Mouse (Mus musculus) testis, adult 2 months (tissue): ENCODE data around the gene Gtsf2. TPM values are rescaled to one million over a fixed set of nuclear protein-coding genes. Genes with fewer than 3 reads are reported as not detected.
A peak's percentile ranks its signal among the peaks of the same experiment; 100 is the strongest.

Experiments
- H3K27ac ChIP-seq: fragments of 200-500 bp; 2 replicates; pipeline ENCODE4 v1.5.1; 2012; ENCODE audit warnings: low read depth, low read length; ENCODE audit not compliant: control insufficient read depth, insufficient read depth
- H3K27me3 ChIP-seq: fragments of 200-500 bp; 2 replicates; pipeline ENCODE4 v1.6.1; 2012; ENCODE audit warnings: mild to moderate bottlenecking, low read length, moderate library complexity; ENCODE audit not compliant: control insufficient read depth, insufficient read depth
- H3K36me3 ChIP-seq: fragments of 200-500 bp; 2 replicates; pipeline ENCODE4 v1.6.1; 2012; ENCODE audit warnings: mild to moderate bottlenecking, low read length; ENCODE audit not compliant: control insufficient read depth, insufficient read depth
- H3K4me1 ChIP-seq: fragments of 200-500 bp; 2 replicates; pipeline ENCODE4 v1.6.1; 2012; ENCODE audit warnings: low read length; ENCODE audit not compliant: control insufficient read depth, insufficient read depth
- H3K4me3 ChIP-seq: fragments of 200-500 bp; 2 replicates; pipeline ENCODE4 v1.5.1; 2012; ENCODE audit warnings: low read depth, mild to moderate bottlenecking, low read length, moderate library complexity, mixed read lengths; ENCODE audit not compliant: control insufficient read depth
- CTCF ChIP-seq: fragments of 200-500 bp; IDR thresholded peaks from 2 replicates; pipeline ENCODE4 v1.5.1; 2012; ENCODE audit warnings: low read depth, mild to moderate bottlenecking, inconsistent platforms, low read length, moderate library complexity; ENCODE audit not compliant: control insufficient read depth, insufficient read depth, insufficient replicate concordance
- POLR2A ChIP-seq: fragments of 200-500 bp; IDR thresholded peaks from 2 replicates; pipeline ENCODE4 v1.6.1; 2012; ENCODE audit warnings: low read depth, mild to moderate bottlenecking, inconsistent platforms, low read length, moderate library complexity; ENCODE audit not compliant: control insufficient read depth
- polyA plus RNA-seq: library from polyadenylated mRNA; depleted of rRNA; stranded (reverse); fragments of >200 nt; gene quantifications from 2 replicates; pipeline ENCODE4 v1.2.3, GENCODE M21; 2012; rRNA removed

The Gtsf2 gene
- polyA plus RNA-seq = 111 and 129 TPM in 2 replicates

DNA sequence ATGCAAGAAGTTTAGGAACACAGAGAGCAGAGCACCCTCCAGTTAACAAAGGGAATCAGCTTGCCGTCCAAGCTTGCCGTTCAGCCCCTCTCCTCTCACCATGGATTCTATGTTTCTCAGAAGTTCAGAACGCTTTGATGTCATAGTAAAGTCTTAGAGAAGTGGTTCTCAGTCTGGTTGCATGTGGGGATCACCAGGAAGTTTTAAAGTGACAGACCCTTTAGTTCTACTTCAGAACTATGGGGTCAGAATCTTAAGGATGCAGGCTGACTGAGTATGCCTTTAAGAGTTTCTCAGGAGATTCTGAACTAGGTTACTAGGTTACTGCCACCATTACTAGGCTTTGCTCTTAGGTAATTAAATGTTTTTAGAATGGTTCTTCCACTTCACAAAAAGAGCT, at the start of gene Gtsf2:
Gene Gtsf2, minus strand, starts transcription at position 101 of the 400 bp plus-strand sequence.
- no peaks in the 10 kb centered on the region for H3K27me3 ChIP-seq
- H3K36me3 ChIP-seq = no peaks in the 10 kb centered on the region
- H3K4me3 ChIP-seq = peak within 1 kb of the TSS; percentile 81
- TF ChIP-seq CTCF = no peak
- peak; percentile 54; the same call in 1 of the 2 replicates for TF ChIP-seq POLR2A
- no peak within 1 kb of the TSS for H3K27ac ChIP-seq
- no peaks in the 10 kb centered on the region for H3K4me1 ChIP-seq

GRCm38 (mm10) chr15:103496204-103497140, 48.2 kb upstream of the Gtsf2 start:
- no peak for TF ChIP-seq POLR2A
- TF ChIP-seq CTCF = no peak
- no peaks in the 10 kb centered on the region for H3K27me3 ChIP-seq
- no peak overlapping the region for H3K27ac ChIP-seq
- H3K36me3 ChIP-seq = no peaks in the 10 kb centered on the region
- no peak overlapping the region for H3K4me3 ChIP-seq
- no peaks in the 10 kb centered on the region for H3K4me1 ChIP-seq

DNA sequence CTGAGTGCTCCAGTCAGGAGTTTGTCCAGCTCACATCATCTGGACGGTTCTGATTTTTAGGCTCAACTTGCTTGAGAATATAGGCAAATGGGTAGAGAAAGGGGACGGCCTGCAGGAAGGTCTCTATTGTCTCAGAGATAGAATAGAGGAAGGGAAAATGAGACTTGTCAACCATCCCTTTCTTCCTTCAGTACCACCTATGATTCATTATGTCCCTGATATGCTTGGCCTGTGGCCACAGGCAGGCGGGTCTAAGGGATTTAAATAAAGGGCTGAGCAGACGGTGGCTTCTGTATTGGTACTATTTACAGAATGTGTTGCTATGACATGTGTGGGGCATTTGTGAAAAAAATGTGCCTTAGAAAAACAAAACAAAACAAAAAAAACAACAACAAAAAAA, 40.1 kb upstream of the Gtsf2 start:
- no peaks in the 10 kb centered on the region for H3K36me3 ChIP-seq
- no peak overlapping the region for H3K27ac ChIP-seq
- no peaks in the 10 kb centered on the region for H3K27me3 ChIP-seq
- H3K4me1 ChIP-seq = no peaks in the 10 kb centered on the region
- no peak overlapping the region for H3K4me3 ChIP-seq
- TF ChIP-seq POLR2A = no peak
- TF ChIP-seq CTCF = no peak

DNA sequence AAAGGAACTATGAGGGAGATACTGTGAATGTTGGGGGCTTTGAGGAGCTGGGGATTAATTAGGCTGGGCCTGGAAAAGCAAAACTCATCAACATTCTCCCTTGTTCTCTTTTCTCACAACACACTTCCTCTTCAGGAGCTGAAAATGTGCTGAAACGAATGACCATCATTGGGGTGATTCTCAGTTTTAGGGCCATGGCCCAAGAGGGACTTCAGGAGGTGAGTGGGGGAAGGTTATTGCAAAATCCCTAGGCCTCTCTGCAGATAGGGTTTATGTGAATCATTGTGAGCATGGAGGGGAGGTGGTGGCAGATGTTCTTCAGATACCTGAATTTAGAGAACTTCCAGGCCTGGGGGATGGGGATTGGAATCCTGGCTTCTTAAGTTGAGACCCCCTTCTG, 38.4 kb upstream of the Gtsf2 start:
- no peak for TF ChIP-seq POLR2A
- no peak for TF ChIP-seq CTCF
- no peaks in the 10 kb centered on the region for H3K36me3 ChIP-seq
- H3K27me3 ChIP-seq = no peaks in the 10 kb centered on the region
- no peaks in the 10 kb centered on the region; the same call in 1 of the 2 replicates for H3K4me1 ChIP-seq
- H3K4me3 ChIP-seq = no peak overlapping the region
- H3K27ac ChIP-seq = no peak overlapping the region

DNA sequence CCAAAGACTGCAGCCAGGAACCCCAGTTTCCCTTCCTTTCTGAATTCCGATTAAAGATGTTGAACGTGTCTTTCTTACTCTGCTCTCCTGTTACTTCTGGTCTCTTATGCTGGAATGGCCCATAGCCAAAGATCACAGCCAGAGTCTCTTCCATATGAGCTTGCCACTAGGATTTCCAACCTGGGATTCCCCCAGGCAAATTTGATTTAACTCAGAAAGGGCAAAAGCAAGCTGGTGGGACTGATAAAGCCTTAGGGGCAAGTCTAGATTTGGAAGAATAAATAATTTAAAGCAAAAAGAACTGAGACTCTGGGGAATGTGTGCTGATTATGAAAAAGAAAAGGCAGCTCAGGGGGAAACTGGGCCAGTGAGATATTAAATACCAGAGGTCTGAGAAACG, 36.8 kb upstream of the Gtsf2 start:
- Histone ChIP-seq H3K4me1 (no peaks in the 10 kb centered on the region; the same call in 1 of the 2 replicates), H3K36me3 (no peaks in the 10 kb centered on the region), H3K27me3 (no peaks in the 10 kb centered on the region), H3K27ac (no peak overlapping the region), H3K4me3 (no peak overlapping the region)
- TF ChIP-seq CTCF (no peak), POLR2A (no peak)

- TF ChIP-seq POLR2A (no peak), CTCF (no peak)
- no peak overlapping the region for H3K4me3 ChIP-seq
- no peaks in the 10 kb centered on the region; the same call in 1 of the 2 replicates for H3K4me1 ChIP-seq
- no peaks in the 10 kb centered on the region for H3K36me3 ChIP-seq
- no peaks in the 10 kb centered on the region for H3K27me3 ChIP-seq
- H3K27ac ChIP-seq = no peak overlapping the region
These were observed 36.2 kb upstream of the Gtsf2 start for GRCm38 (mm10) chr15:103484490-103484889.

- Histone ChIP-seq H3K36me3 (no peaks in the 10 kb centered on the region), H3K27ac (no peak overlapping the region), H3K27me3 (no peaks in the 10 kb centered on the region), H3K4me3 (no peak overlapping the region), H3K4me1 (no peaks in the 10 kb centered on the region; the same call in 1 of the 2 replicates)
- TF ChIP-seq POLR2A (no peak), CTCF (no peak)
These were observed 34.2 kb upstream of the Gtsf2 start for GRCm38 (mm10) chr15:103482488-103482887.

DNA sequence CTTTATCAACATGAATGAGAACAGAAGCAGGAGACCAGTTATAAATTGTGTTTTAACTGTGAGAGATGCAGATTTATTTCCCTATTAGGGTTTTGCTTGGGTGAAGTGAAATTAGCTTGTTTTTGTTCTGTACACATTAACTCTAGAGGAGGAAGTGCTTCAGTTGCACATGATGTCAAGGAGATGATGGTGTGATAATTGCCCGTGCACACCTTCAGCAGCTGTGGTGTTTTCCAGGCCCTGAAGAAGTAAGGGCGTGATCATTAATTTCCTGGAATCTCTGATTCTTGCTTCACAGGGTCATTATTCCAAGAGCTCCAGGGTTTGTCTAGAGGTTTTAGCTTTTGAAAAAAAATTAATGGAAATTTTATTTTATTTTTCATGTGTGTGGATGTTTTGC, 31.9 kb upstream of the Gtsf2 start:
- no peaks in the 10 kb centered on the region; the same call in 1 of the 2 replicates for H3K4me1 ChIP-seq
- no peaks in the 10 kb centered on the region for H3K36me3 ChIP-seq
- no peak overlapping the region for H3K27ac ChIP-seq
- peak overlapping the region; percentile 51; the same call in 1 of the 2 replicates for H3K4me3 ChIP-seq
- TF ChIP-seq POLR2A (no peak), CTCF (no peak)
- H3K27me3 ChIP-seq = no peaks in the 10 kb centered on the region
